Mouse (Mus musculus) lung, adult 18-20 months (tissue): ENCODE measurements around the gene Lhfpl2.
"Not testable (repeated sequence)": the region's sequence is repeated elsewhere in the genome, so short reads cannot be mapped to it uniquely, and the experiment has no call there.

Source experiments
- DNase-seq, 2 experiments: peaks; one replicate each; pipeline ENCODE4 v3.0.0; 2022; ENCODE audit warnings: mixed read lengths in 2 of 2

The Lhfpl2 gene

GRCm38 (mm10) chr13:94057563-94058560, at the start of gene Lhfpl2:
TSS of gene Lhfpl2 (plus strand) at chr13:94057796.
- DNase-seq = peak; percentile 34 to 42

- no peak for DNase-seq
Measured at GRCm38 (mm10) chr13:94011996-94012575, 45.5 kb upstream of the Lhfpl2 start.

DNA sequence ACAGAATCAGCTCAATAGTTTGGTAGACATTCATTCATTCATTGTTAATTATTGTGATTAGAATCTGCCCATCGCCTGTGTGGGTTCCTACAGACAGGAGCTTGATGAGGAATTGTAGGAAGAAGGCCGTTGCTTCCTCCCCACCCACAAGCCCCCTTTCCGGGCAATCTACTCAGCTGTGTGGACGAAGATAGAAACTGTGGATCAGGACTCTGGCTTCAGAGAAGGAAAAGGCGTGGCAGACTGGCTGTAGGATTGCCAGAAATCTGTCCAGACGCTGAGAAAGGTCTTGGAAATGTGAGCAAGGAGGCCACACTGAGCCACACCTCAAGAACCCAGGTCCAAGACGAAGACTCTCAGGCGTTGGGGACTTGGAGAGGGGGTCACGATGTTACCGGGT, 43.6 kb upstream of the Lhfpl2 start:
- DNase-seq = no peak

DNA sequence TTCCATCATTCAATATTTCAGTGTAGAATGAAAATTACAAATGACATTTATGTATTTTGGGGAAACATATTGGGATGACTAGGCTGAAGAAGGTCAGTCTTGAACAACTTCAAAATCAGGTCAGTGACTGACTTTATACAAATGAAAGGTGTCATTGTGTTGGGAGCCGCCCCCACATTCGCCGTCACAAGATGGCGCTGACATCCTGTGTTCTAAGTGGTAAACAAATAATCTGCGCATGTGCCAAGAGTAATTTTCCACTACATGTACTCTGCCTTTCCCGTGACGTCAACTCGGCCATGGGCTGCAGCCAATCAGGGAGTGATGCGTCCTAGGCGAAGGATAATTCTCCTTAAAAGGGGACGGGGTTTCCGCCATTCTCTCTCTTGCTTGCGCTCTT, 33.0 kb upstream of the Lhfpl2 start:
- DNase-seq = not testable (repeated sequence)

GRCm38 (mm10) chr13:94029147-94029546, 28.4 kb upstream of the Lhfpl2 start:
- DNase-seq = no peak

GRCm38 (mm10) chr13:94030551-94030950, 27.0 kb upstream of the Lhfpl2 start:
- no peak for DNase-seq

GRCm38 (mm10) chr13:94037313-94038051, 20.1 kb upstream of the Lhfpl2 start:
- DNase-seq = no peak

DNA sequence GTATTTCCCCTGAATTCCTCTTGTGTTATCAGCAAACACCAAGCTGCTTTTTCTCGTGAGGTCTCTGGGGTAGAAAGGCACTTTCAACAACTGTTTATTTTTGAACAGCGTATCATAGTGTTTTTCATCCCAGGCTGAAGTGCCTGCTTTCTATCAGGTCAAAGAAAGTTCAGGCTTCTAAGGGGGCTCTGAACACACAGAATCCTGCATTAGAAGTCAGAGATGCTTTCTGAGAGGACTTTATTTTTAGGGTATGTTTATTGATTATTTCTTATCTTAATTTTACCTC, 19.6 kb upstream of the Lhfpl2 start:
- no peak for DNase-seq

GRCm38 (mm10) chr13:94050036-94050435, 7.6 kb upstream of the Lhfpl2 start:
- DNase-seq = no peak

GRCm38 (mm10) chr13:94050782-94051181, 6.8 kb upstream of the Lhfpl2 start:
- no peak for DNase-seq

DNA sequence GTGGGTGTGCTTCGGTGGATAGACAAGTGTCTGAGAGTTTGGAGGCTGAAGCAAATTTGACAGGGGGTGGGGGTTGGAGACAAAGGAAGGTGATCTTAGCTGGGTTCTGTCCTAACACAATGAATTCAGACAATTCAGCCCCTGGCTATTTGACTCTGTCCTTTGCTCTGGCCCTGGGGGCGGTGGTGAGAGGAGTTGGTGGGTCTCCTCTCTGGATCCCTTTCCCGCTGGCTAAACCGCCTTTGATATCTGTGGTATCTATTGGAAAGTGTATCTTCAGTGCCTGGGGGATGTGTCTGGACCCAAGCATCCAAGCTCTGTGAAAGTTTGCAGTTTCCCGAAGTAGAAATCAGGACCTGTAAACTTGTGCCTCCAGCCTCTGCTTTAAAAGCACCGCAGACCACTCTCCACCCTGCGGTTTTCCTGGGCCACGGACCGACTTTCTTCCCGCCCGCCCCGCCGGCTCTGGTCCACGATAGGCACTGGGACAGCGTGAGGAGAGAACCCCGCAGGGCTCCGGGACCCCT, 497 bp upstream of the Lhfpl2 start:
- DNase-seq = no peak

GRCm38 (mm10) chr13:94058642-94059222, 1.1 kb downstream of the Lhfpl2 start:
- DNase-seq = no peak

DNA sequence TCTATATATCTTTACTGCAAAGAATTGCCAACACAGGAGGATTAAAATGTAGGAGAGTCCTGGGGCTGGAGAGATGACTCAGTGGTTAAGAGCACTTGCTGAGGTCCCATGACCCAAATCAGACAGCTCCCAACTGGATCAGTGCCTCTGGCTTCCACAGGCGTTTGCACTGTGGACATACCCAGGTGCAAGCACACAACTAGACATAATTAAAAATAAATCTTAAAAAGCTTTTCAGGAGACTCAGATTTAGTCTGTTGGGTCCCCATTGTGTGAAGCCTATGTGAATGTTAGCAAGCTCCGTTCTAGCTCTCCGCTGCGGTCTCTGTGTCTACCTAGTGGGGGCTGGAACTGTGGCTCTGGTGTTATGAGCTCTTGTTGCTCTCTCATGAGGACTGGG, 1.8 kb downstream of the Lhfpl2 start:
- DNase-seq = no peak

GRCm38 (mm10) chr13:94059778-94060177, 2.2 kb downstream of the Lhfpl2 start:
- peak in 1 of 2 experiments; percentile 28 for DNase-seq

DNA sequence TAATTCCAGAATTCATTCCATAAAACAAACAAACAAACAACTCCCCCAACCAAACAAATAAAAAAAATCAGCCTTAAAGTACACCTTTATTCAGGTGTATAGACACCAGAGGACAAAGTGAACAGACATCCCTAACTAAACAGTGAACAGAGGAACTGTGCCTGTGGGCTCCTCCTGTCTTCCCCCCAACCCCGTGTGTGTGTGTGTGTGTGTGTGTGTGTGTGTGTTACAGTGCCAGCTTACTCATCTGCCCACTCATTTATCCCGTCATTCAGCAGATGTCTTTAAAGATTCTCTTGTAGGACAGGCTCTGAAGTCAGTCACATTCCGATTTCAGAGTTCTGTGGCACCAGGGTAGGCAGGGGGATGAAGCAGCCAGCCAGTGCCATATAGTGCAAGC, 2.9 kb downstream of the Lhfpl2 start:
- no peak for DNase-seq

DNA sequence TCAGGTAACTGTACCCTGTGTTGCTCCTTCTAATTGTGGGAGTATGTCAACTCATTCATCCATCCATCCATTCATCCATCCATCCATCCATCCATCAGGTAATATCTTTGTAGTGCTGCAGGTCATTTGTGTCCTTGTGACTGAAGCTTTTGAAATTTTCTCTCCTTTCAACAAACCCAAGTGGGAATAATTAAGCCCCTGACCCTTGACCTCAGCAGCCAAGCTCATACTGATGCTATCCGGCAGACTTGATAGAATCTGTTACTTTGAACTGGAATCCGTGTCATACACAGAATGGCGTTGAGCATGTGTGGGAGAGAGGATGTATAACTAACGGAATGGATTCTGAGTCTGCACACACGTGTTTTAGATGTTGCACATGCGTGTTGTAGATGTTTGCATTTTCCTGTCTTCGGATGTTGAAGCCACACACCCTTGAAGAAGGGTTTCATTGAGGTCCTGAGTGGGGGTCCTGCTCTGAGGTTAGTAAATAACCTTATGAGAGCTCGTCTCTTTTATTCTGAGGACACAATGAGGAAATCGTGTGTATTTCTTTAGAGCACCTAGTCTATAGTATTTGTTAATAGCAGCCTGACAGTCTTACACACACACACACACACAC, 3.8 kb downstream of the Lhfpl2 start:
- no peak for DNase-seq

DNA sequence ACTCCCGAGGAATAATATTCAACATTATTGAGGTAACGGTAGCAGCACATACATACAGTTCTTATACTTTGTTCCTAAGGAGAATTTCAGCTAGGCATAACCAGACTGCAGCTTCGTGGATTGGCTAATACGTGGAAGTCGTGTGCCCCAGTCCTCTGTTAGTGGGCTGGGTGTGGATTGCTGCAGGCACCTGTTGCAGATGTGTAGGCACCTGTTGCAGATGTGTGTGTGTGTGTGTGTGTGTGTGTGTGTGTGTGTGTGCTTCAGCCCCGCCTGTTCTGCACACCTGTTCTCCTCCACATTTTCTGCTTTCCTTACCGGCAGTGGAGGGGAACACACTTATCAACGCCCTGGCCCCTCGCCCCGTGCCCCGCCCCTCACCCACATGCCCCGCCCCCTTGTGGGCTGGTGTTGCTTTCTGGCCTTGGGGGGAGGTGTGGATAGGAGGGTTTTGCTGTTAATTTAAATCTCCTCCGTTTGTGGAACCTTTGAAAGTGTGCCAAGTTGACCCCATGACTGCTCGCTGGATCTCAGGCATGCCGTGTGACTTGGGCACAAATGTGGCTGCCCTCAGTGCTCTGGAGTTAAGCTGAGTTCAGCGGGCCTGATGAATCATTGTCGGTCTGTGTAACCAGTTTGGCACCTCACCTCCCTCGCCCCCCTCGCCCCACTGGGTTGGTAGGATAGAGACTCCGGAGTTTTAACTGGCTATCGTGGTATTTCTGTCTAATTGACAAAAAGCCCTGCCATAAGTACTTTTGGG, 4.9 kb downstream of the Lhfpl2 start:
- peak; percentile 29 to 42 for DNase-seq

- peak; percentile 18 for DNase-seq
Measured at GRCm38 (mm10) chr13:94063156-94063555, 5.6 kb downstream of the Lhfpl2 start.

DNA sequence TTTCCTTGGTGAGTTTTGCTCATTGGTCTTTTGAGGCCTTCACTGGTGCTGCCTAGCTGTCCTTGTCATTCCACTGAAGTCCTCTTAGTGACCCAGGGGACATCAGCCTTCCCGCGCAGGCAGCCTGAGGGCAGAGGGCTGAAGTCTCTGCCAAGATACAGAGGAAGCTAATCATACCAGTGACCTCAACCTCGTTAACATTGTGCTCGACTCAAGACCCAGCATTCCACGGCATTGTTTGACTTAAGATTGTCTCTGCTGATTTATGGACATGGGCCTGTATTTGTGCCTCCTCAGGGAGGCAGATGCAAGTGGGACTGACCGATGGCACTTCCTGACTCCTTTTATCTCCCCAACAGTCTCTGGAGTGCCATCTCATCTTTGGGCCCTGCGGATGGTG, 7.0 kb downstream of the Lhfpl2 start:
- peak; percentile 12 to 46 for DNase-seq

DNA sequence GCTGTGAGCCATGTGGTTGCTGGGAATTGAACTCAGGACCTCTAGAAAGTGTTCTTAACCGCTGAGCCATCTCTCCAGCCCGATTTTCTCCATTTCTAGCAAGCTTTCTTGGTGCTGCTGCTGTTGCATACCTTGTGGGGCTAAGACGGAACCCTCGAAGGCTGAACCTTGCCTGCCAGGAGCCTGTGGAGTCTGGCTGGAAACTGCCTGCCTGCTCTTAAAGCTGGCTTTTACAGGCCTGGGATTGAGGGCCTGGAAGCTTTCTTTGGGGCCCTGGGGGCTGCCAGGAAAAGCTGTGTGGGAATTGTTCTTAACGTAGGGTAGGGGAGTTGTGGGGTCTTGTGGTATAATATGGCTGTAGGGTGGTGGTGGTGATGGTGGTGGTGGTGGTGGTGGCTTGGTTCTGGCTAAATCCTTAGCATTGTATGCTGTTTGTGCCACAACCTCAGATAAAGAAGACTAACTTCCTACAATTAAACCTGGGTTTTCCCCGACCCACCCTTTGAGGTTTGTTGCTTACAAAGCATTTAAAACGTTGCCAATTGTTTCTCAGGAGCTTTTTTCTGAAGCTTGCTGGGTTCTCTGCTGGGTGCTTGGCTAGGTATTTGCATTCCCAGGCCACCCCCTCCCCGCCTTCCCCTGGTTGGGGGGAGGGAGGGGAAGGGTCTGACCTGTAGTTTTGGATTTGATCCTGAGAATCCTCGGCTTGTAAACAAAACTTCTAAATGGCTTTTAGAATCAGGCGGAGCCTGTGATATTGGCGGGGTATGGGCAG, 7.9 kb downstream of the Lhfpl2 start:
- DNase-seq = no peak
